Mouse (Mus musculus) CH12.LX (cell line): ENCODE measurements around the gene Slc4a4. TPM values are rescaled to one million over a fixed set of nuclear protein-coding genes. Genes with fewer than 3 reads are reported as not detected.

Source experiments
- DNase-seq: peaks from one replicate; pipeline ENCODE4 v3.0.0-alpha.2; 2013; ENCODE audit errors: extremely low read depth
- H3K27ac ChIP-seq: 2 replicates; pipeline ENCODE4 v1.5.1; 2012; ENCODE audit warnings: low read depth, mild to moderate bottlenecking, control low read depth, moderate library complexity; ENCODE audit not compliant: insufficient read depth
- H3K27me3 ChIP-seq: replicated peaks from 2 replicates; pipeline ENCODE3; 2012; ENCODE audit warnings: inconsistent platforms
- H3K36me3 ChIP-seq, 2 experiments: replicated peaks in 1 of 2; 2 replicates each; pipeline versions ENCODE3 to v1.6.1; 2012; ENCODE audit warnings: inconsistent platforms in 1 of 2, low read length in 1 of 2, mild to moderate bottlenecking in 1 of 2, mixed read lengths in 1 of 2, moderate library complexity in 1 of 2; ENCODE audit not compliant: control insufficient read depth in 1 of 2, insufficient read depth in 1 of 2
- H3K4me1 ChIP-seq, 2 experiments: 2 replicates each; pipeline ENCODE4 v1.6.1; 2012; ENCODE audit warnings: inconsistent platforms in 1 of 2, moderate library complexity in 1 of 2; ENCODE audit not compliant: insufficient read depth in 2 of 2, control insufficient read depth in 1 of 2
- H3K4me2 ChIP-seq: 2 replicates; pipeline ENCODE4 v1.6.1; 2012; ENCODE audit warnings: low read depth, mild to moderate bottlenecking, control low read depth; ENCODE audit not compliant: poor library complexity, insufficient read depth, severe bottlenecking
- H3K4me3 ChIP-seq, 3 experiments: fragments of 150-350 bp in 1 of 3; sonication (generic) in 1 of 3; replicated peaks in 1 of 3; 2 replicates each; pipeline versions ENCODE3 to v1.5.1; 2011 to 2012; ENCODE audit warnings: low read depth in 2 of 3, low read length in 2 of 3, mild to moderate bottlenecking in 2 of 3, moderate library complexity in 2 of 3, control low read depth in 1 of 3, improper control_type of control experiment in 1 of 3, inconsistent platforms in 1 of 3, mixed read lengths in 1 of 3; ENCODE audit not compliant: poor library complexity in 1 of 3
- H3K79me2 ChIP-seq: replicated peaks from 2 replicates; pipeline ENCODE4 v1.6.1; 2012; ENCODE audit warnings: mild to moderate bottlenecking, moderate library complexity; ENCODE audit not compliant: control insufficient read depth, poor library complexity, insufficient read depth, severe bottlenecking; ENCODE audit errors: extremely low read depth
- H3K9ac ChIP-seq: 2 replicates; pipeline ENCODE4 v1.6.1; 2012; ENCODE audit warnings: low read depth, mild to moderate bottlenecking, control low read depth, moderate library complexity; ENCODE audit not compliant: insufficient read depth
- H3K9me3 ChIP-seq: replicated peaks from 2 replicates; pipeline ENCODE3; 2012; ENCODE audit warnings: low read length, inconsistent platforms, mixed read lengths
- BHLHE40 ChIP-seq: IDR thresholded peaks from 2 replicates; pipeline ENCODE4 v1.6.1; 2011; ENCODE audit warnings: mild to moderate bottlenecking, low read depth, low read length, improper control_type of control experiment
- CHD1 ChIP-seq: IDR thresholded peaks from 2 replicates; pipeline ENCODE4 v1.6.1; 2012; ENCODE audit warnings: low read depth, low read length, improper control_type of control experiment, inconsistent platforms
- CHD2 ChIP-seq: IDR thresholded peaks from 2 replicates; pipeline ENCODE4 v1.6.1; 2011; ENCODE audit warnings: low read length, improper control_type of control experiment
- CTCF ChIP-seq, 2 experiments: IDR thresholded peaks in 1 of 2; conservative IDR thresholded peaks in 1 of 2; 2 replicates each; pipeline ENCODE4 v1.5.1; 2011 to 2012; ENCODE audit warnings: low read depth in 2 of 2, low read length in 2 of 2, improper control_type of control experiment in 1 of 2, inconsistent platforms in 1 of 2, mild to moderate bottlenecking in 1 of 2, moderate library complexity in 1 of 2
- E2F4 ChIP-seq: IDR thresholded peaks from 2 replicates; pipeline ENCODE4 v1.6.1; 2011; ENCODE audit warnings: low read depth, low read length, improper control_type of control experiment; ENCODE audit not compliant: insufficient replicate concordance
- EP300 ChIP-seq: IDR thresholded peaks from 2 replicates; pipeline ENCODE4 v1.6.1; 2011; ENCODE audit warnings: low read length, improper control_type of control experiment
- ETS1 ChIP-seq: conservative IDR thresholded peaks from 2 replicates; pipeline ENCODE4 v1.6.1; 2012; ENCODE audit warnings: low read depth, mild to moderate bottlenecking, inconsistent platforms, low read length, improper control_type of control experiment, moderate library complexity
- HCFC1 ChIP-seq: IDR thresholded peaks from 2 replicates; pipeline ENCODE4 v1.6.1; 2012; ENCODE audit warnings: low read depth, mild to moderate bottlenecking, inconsistent platforms, low read length, improper control_type of control experiment
- IRF4 ChIP-seq: IDR thresholded peaks from 2 replicates; pipeline ENCODE4 v1.6.1; 2014; ENCODE audit warnings: low read depth, mild to moderate bottlenecking, inconsistent platforms, low read length, improper control_type of control experiment
- JUND ChIP-seq: conservative IDR thresholded peaks from 2 replicates; pipeline ENCODE4 v1.6.1; 2011; ENCODE audit warnings: low read depth, low read length, improper control_type of control experiment
- MAZ ChIP-seq: IDR thresholded peaks from 2 replicates; pipeline ENCODE4 v1.6.1; 2012; ENCODE audit warnings: low read depth, mild to moderate bottlenecking, inconsistent platforms, low read length, improper control_type of control experiment, moderate library complexity
- MEF2A ChIP-seq: IDR thresholded peaks from 2 replicates; pipeline ENCODE4 v1.6.1; 2014; ENCODE audit warnings: low read depth, mild to moderate bottlenecking, inconsistent platforms, low read length, improper control_type of control experiment, borderline replicate concordance
- MXI1 ChIP-seq: IDR thresholded peaks from 2 replicates; pipeline ENCODE4 v1.6.1; 2011; ENCODE audit warnings: mild to moderate bottlenecking, low read depth, low read length, improper control_type of control experiment
- MYC ChIP-seq: IDR thresholded peaks from 2 replicates; pipeline ENCODE4 v1.6.1; 2011; ENCODE audit warnings: low read depth, mild to moderate bottlenecking, improper control_type of control experiment, low read length
- POLR2A ChIP-seq: IDR thresholded peaks from 2 replicates; pipeline ENCODE4 v1.6.1; 2011; ENCODE audit warnings: low read depth, mild to moderate bottlenecking, improper control_type of control experiment, low read length
- POLR2AphosphoS2 ChIP-seq: IDR thresholded peaks from 2 replicates; pipeline ENCODE4 v1.6.1; 2011; ENCODE audit warnings: low read depth, low read length, improper control_type of control experiment
- RCOR1 ChIP-seq: conservative IDR thresholded peaks from 2 replicates; pipeline ENCODE4 v1.6.1; 2012; ENCODE audit warnings: low read depth, mild to moderate bottlenecking, inconsistent platforms, low read length, improper control_type of control experiment
- SMC3 ChIP-seq: IDR thresholded peaks from 2 replicates; pipeline ENCODE4 v1.6.1; 2011; ENCODE audit warnings: low read depth, low read length, improper control_type of control experiment
- TCF12 ChIP-seq: IDR thresholded peaks from 2 replicates; pipeline ENCODE4 v1.6.1; 2014; ENCODE audit warnings: low read depth, mild to moderate bottlenecking, inconsistent platforms, low read length, improper control_type of control experiment
- UBTF ChIP-seq: IDR thresholded peaks from 2 replicates; pipeline ENCODE4 v1.6.1; 2012; ENCODE audit warnings: low read depth, mild to moderate bottlenecking, inconsistent platforms, low read length, improper control_type of control experiment, moderate library complexity
- USF1 ChIP-seq: IDR thresholded peaks from 2 replicates; pipeline ENCODE4 v1.6.1; 2014; ENCODE audit warnings: low read depth, mild to moderate bottlenecking, inconsistent platforms, low read length, improper control_type of control experiment
- USF2 ChIP-seq: conservative IDR thresholded peaks from 2 replicates; pipeline ENCODE4 v1.6.1; 2011; ENCODE audit warnings: low read depth, low read length, improper control_type of control experiment
- ZC3H11A ChIP-seq: IDR thresholded peaks from 2 replicates; pipeline ENCODE4 v1.6.1; 2012; ENCODE audit warnings: low read depth, mild to moderate bottlenecking, inconsistent platforms, low read length, improper control_type of control experiment
- ZKSCAN1 ChIP-seq: IDR thresholded peaks from 2 replicates; pipeline ENCODE4 v1.6.1; 2012; ENCODE audit warnings: low read depth, inconsistent platforms, low read length, improper control_type of control experiment, borderline replicate concordance
- ZMIZ1 ChIP-seq: IDR thresholded peaks from 2 replicates; pipeline ENCODE4 v1.6.1; 2012; ENCODE audit warnings: low read depth, mild to moderate bottlenecking, inconsistent platforms, low read length, improper control_type of control experiment
- ZNF384 ChIP-seq: IDR thresholded peaks from 2 replicates; pipeline ENCODE4 v1.6.1; 2012; ENCODE audit warnings: low read depth, low read length, improper control_type of control experiment, inconsistent platforms
- dilution Hi-C: fragments of 300-500 bp; cut with MboI; formaldehyde crosslinking; loops from 2 replicates; pipeline ENCODE4 v1.14.3; 2020; ENCODE audit warnings: low sequenced_read_pairs; ENCODE audit not compliant: extremely low pct_unique_long_range_greater_than_20kb, extremely low pct_ligation_motif_present
- in situ Hi-C: fragments of 300-500 bp; cut with MboI; formaldehyde crosslinking; loops from 3 replicates; pipeline ENCODE4 v1.14.3; 2019; ENCODE audit warnings: low sequenced_read_pairs, low pct_ligation_motif_present, low pct_unique_long_range_greater_than_20kb, mixed read lengths
- polyA plus RNA-seq: library from polyadenylated mRNA; unstranded; fragments of >175 nt; gene quantifications from 2 replicates; pipeline ENCODE4 v1.2.1, GENCODE M21; 2012; ENCODE audit warnings: low read depth; ENCODE audit not compliant: insufficient read length
- total RNA-seq, 2 experiments: library from RNA; depleted of rRNA; stranded (reverse); fragments of 300-350 nt in 1 of 2; fragments of >200 nt in 1 of 2; gene quantifications; 2 replicates each; pipeline ENCODE4 v1.2.3; 2012 to 2014

Gene Slc4a4
- total and polyA plus RNA-seq, 3 experiments = not detected

- in situ Hi-C loops = no loop called here
- DNase-seq = no peak
- H3K4me2 ChIP-seq = no peak overlapping the region
Measured at GRCm38 (mm10) chr5:88912629-88913028, 26.0 kb downstream of the Slc4a4 start.

GRCm38 (mm10) chr5:88915082-88915481, 28.5 kb downstream of the Slc4a4 start:
- H3K9ac ChIP-seq = no peak overlapping the region
- no peak overlapping the region for H3K27ac ChIP-seq
- H3K4me1 ChIP-seq = no peaks in the 10 kb centered on the region
- H3K4me3 ChIP-seq = no peak overlapping the region
- in situ Hi-C loops = no loop called here
- no peaks in the 10 kb centered on the region for H3K9me3 ChIP-seq
- H3K36me3 ChIP-seq = no peaks in the 10 kb centered on the region
- H3K79me2 ChIP-seq = no peaks in the 10 kb centered on the region
- TF ChIP-seq ZKSCAN1 (no peak), RCOR1 (no peak), ETS1 (no peak), E2F4 (no peak), CHD2 (no peak), MAZ (no peak), POLR2AphosphoS2 (no peak), JUND (no peak), MYC (no peak), USF2 (no peak), UBTF (no peak)
- H3K27me3 ChIP-seq = no peaks in the 10 kb centered on the region
- H3K4me2 ChIP-seq = no peak overlapping the region
- no peak for DNase-seq
- dilution Hi-C loops = no loop called here

More at GRCm38 (mm10) chr5:88912629-88913028, 26.0 kb downstream of the Slc4a4 start:
- Histone ChIP-seq H3K27me3 (no peaks in the 10 kb centered on the region), H3K27ac (no peak overlapping the region), H3K79me2 (no peaks in the 10 kb centered on the region), H3K4me3 (no peak overlapping the region), H3K36me3 (no peaks in the 10 kb centered on the region), H3K4me1 (no peaks in the 10 kb centered on the region), H3K9ac (no peak overlapping the region), H3K9me3 (no peaks in the 10 kb centered on the region)
- TF ChIP-seq CHD2 (no peak), MEF2A (no peak), BHLHE40 (no peak), TCF12 (no peak), CHD1 (no peak), EP300 (no peak), RCOR1 (no peak), POLR2A (no peak), ZC3H11A (no peak), HCFC1 (no peak), SMC3 (no peak), USF2 (no peak), USF1 (no peak), POLR2AphosphoS2 (no peak), ZNF384 (no peak), JUND (no peak), ZMIZ1 (no peak), MXI1 (no peak), CTCF (conservative IDR thresholded peaks at IDR 0.05 in 1 of 2, IDR thresholded peaks at IDR 0.05 in 1 of 2; ENCODE audit: low read depth in 2 of 2, low read length in 2 of 2) (no peak), IRF4 (no peak)
- dilution Hi-C loops = no loop called here
